ENCODE assay signal across 16 mouse cellular contexts in genomic region chr13:113129974-113130373, GRCm38 (mm10). TPM values are rescaled to one million over a fixed set of nuclear protein-coding genes. Genes with fewer than 3 reads are reported as not detected.
DNase-seq lines count a peak whose midpoint lies in the region; ATAC-seq and TF ChIP-seq lines count a peak whose summit lies in the region.
"Had no signal": no experiment of that assay in that cellular context is flagged by ENCODE, and none has a peak within 500 bp of the region (broad histone marks: within the 10 kb centered on the region; RNA-seq: fewer than 3 reads in every experiment).

No protein-coding gene starts in this region.

- H3K36me3 ChIP-seq in embryonic facial prominence, embryonic 14.5 days (ENCODE audit: control insufficient read depth, insufficient read depth, low read length) = no peaks in the 10 kb centered on the region
- H3K36me3 ChIP-seq: embryonic facial prominence, embryonic 12.5 days; heart, embryonic 10.5 days had no signal

- H3K27ac ChIP-seq in embryonic facial prominence, embryonic 14.5 days (replicated peaks; ENCODE audit: low read depth, low read length) = no peak overlapping the region
- no peak overlapping the region for H3K27ac ChIP-seq in cerebellum, adult 2 months (ENCODE audit: insufficient read depth, low read length)
- H3K27ac ChIP-seq: embryonic facial prominence, embryonic 12.5 days; heart, embryonic 10.5 days; liver, embryonic 14.5 days; macrophage had no signal

- H3K9ac ChIP-seq in embryonic facial prominence, embryonic 14.5 days (ENCODE audit: low read depth, low read length) = no peak overlapping the region
- H3K9ac ChIP-seq: embryonic facial prominence, embryonic 12.5 days; liver, embryonic 14.5 days had no signal

- peak; percentile 2 to 14 for DNase-seq in left cerebral cortex, adult 9 months (ENCODE audit: low spot score in 2 of 2)
- no peak for DNase-seq in left cerebral cortex, adult 18-20 months (ENCODE audit: low spot score in 2 of 2)
- peak; percentile 78 for DNase-seq in brain, adult 2 months (ENCODE audit: low read depth, low spot score)
- peak; percentile 13 for DNase-seq in embryonic facial prominence, embryonic 14.5 days (ENCODE audit: low spot score)
- peak; percentile 12 for DNase-seq in mesoderm, embryonic 11.5 days (ENCODE audit: low read depth, low spot score)
- no peak for DNase-seq in cerebellum, adult 2 months
- no peak for DNase-seq in urinary bladder, postnatal 4 days (ENCODE audit: low spot score in 2 of 2)
- DNase-seq: adrenal gland, postnatal 14 days; cerebellum, adult 18-20 months; kidney, postnatal 4 days had no signal

- no peak for ATAC-seq in embryonic facial prominence, embryonic 14.5 days (ENCODE audit: low read depth)

- WGBS in embryonic facial prominence, embryonic 14.5 days = 89% methylated on average over 1 of the region's 1 CpGs
- 86% methylated on average over 1 of the region's 1 CpGs for WGBS in cerebellum, adult 2 months

- no peak for TF ChIP-seq POLR2A in cerebellum, adult 2 months (IDR thresholded peaks at IDR 0.05; ENCODE audit: borderline replicate concordance, insufficient read depth, low read length)

- no peak overlapping the region for H3K4me3 ChIP-seq in embryonic facial prominence, embryonic 14.5 days (ENCODE audit: low read depth, low read length)
- H3K4me3 ChIP-seq in cerebellum, adult 2 months (replicated peaks; ENCODE audit: insufficient read depth, low read depth, low read length) = no peak overlapping the region
- H3K4me3 ChIP-seq: embryonic facial prominence, embryonic 12.5 days; heart, embryonic 10.5 days had no signal

- H3K9me3 ChIP-seq in embryonic facial prominence, embryonic 14.5 days (ENCODE audit: control insufficient read depth, low read length) = no peaks in the 10 kb centered on the region
- H3K9me3 ChIP-seq: embryonic facial prominence, embryonic 12.5 days; heart, embryonic 10.5 days had no signal

- H3K27me3 ChIP-seq in embryonic facial prominence, embryonic 14.5 days (replicated peaks; ENCODE audit: control insufficient read depth, insufficient read depth, low read length) = no peaks in the 10 kb centered on the region
- H3K27me3 ChIP-seq in cerebellum, adult 2 months (ENCODE audit: control insufficient read depth, insufficient read depth, low read length) = no peaks in the 10 kb centered on the region
- H3K27me3 ChIP-seq: embryonic facial prominence, embryonic 12.5 days had no signal

- TF ChIP-seq CTCF in cerebellum, adult 2 months (IDR thresholded peaks at IDR 0.05; ENCODE audit: borderline replicate concordance, insufficient read depth, low read depth, low read length) = no peak

- H3K4me1 ChIP-seq in embryonic facial prominence, embryonic 14.5 days (ENCODE audit: control insufficient read depth, insufficient read depth, low read length) = no peaks in the 10 kb centered on the region
- no peaks in the 10 kb centered on the region for H3K4me1 ChIP-seq in cerebellum, adult 2 months (ENCODE audit: control insufficient read depth, insufficient read depth, low read length)
- H3K4me1 ChIP-seq: embryonic facial prominence, embryonic 12.5 days; heart, embryonic 10.5 days had no signal

- no peak overlapping the region for H3K4me2 ChIP-seq in embryonic facial prominence, embryonic 14.5 days (ENCODE audit: low read depth, low read length)
- H3K4me2 ChIP-seq: embryonic facial prominence, embryonic 12.5 days had no signal

RNA-seq across cellular contexts. Expression of gene Gzma, which starts 29.2 kb away (rescaled TPM):
- total RNA-seq in left cerebral cortex, adult 18-20 months (2021) = not detected
- polyA plus RNA-seq in embryonic facial prominence, embryonic 14.5 days (2014; fragmentation: Nextera tagmentation; extraction: Ambion mirVana) = 0.46 TPM in 1 of 2 replicates, not detected in the other
- polyA plus RNA-seq in cerebellum, adult 2 months (2012; rRNA removed) = 0.16 and 0.30 TPM in 2 replicates
- total RNA-seq: gastrocnemius, adult 18-20 months; left cerebral cortex, adult 8-10 months had no signal
- polyA plus RNA-seq: embryonic facial prominence, embryonic 12.5 days; heart, embryonic 10.5 days; macrophage had no signal

Comparison
In these comparisons a context has a peak if more than half of its experiments do, and no peak if none do; other contexts are left out.
1. DNase-seq: peak in left cerebral cortex, adult 9 months (2 of 2), brain, adult 2 months (single experiment), embryonic facial prominence, embryonic 14.5 days (single experiment) and mesoderm, embryonic 11.5 days (single experiment); none in left cerebral cortex, adult 18-20 months (0 of 2), cerebellum, adult 2 months (0 of 2) and urinary bladder, postnatal 4 days (0 of 2).